Mouse (Mus musculus) hindbrain, embryonic 14.5 days (tissue): ENCODE measurements around the gene Myt1. TPM values are rescaled to one million over a fixed set of nuclear protein-coding genes. Genes with fewer than 3 reads are reported as not detected.
A peak's percentile ranks its signal among the peaks of the same experiment; 100 is the strongest.

Source experiments
- ATAC-seq: fragments of 200-750 bp; cut with Nextera tagmentation; 2 replicates; pipeline ENCODE4 v1.8.0; 2017; ENCODE audit warnings: moderate number of reproducible peaks, mild to moderate bottlenecking, moderate TSS enrichment, moderate library complexity; ENCODE audit not compliant: low FRiP score
- DNase-seq: peaks from one replicate; pipeline ENCODE4 v3.0.0-alpha.2; 2015; ENCODE audit warnings: low spot score
- H3K27ac ChIP-seq: fragments of 300-500 bp; sonication (generic); 2 replicates; pipeline ENCODE4 v1.5.1; 2014; ENCODE audit warnings: mild to moderate bottlenecking, moderate library complexity
- H3K27me3 ChIP-seq: fragments of 300-500 bp; sonication (generic); 2 replicates; pipeline ENCODE4 v1.6.1; 2014; ENCODE audit warnings: mild to moderate bottlenecking, low read length, mixed read lengths; ENCODE audit not compliant: control insufficient read depth, insufficient read depth
- H3K36me3 ChIP-seq: fragments of 300-500 bp; sonication (generic); replicated peaks from 2 replicates; pipeline ENCODE4 v1.6.1; 2014; ENCODE audit not compliant: control insufficient read depth, insufficient read depth
- H3K4me1 ChIP-seq: fragments of 300-500 bp; sonication (generic); replicated peaks from 2 replicates; pipeline ENCODE4 v1.6.1; 2014; ENCODE audit warnings: antibody characterized with exemption, low read length, mixed read lengths; ENCODE audit not compliant: control insufficient read depth, insufficient read depth
- H3K4me2 ChIP-seq: fragments of 300-500 bp; sonication (generic); replicated peaks from 2 replicates; pipeline ENCODE4 v1.6.1; 2014; ENCODE audit warnings: mild to moderate bottlenecking, moderate library complexity
- H3K4me3 ChIP-seq: fragments of 300-500 bp; sonication (generic); replicated peaks from 2 replicates; pipeline ENCODE4 v1.5.1; 2014; ENCODE audit warnings: mild to moderate bottlenecking, low read length
- H3K9ac ChIP-seq: fragments of 300-500 bp; sonication (generic); 2 replicates; pipeline ENCODE4 v1.6.1; 2014
- H3K9me3 ChIP-seq: fragments of 300-500 bp; sonication (generic); 2 replicates; pipeline ENCODE4 v1.6.1; 2016; ENCODE audit warnings: low read length; ENCODE audit not compliant: control insufficient read depth
- WGBS: fragments of 180-500 bp; shearing (Covaris S2); extraction: QIAGEN DNeasy Blood & Tissue Kit; methylation state at CpG from one replicate; pipeline ENCODE4 v1.1.7; 2014; 5-methylcytosine and 5-hydroxymethylcytosine counted together
- polyA plus RNA-seq: library from polyadenylated mRNA; unstranded; fragments of >200 nt; fragmentation: Nextera tagmentation; extraction: Ambion mirVana; gene quantifications from 2 replicates; pipeline ENCODE4 v1.2.1, GENCODE M21; 2014

Gene Myt1
- polyA plus RNA-seq, 1 experiment from 2014 or later = 18.1 TPM

GRCm38 (mm10) chr2:181829032-181829650, 66.0 kb downstream of the Myt1 start:
- peaks cover 69% of the 10 kb centered on the region for H3K36me3 ChIP-seq
- H3K4me1 ChIP-seq = no peaks in the 10 kb centered on the region
- ATAC-seq (no peak), DNase-seq (no peak)
- WGBS = 75% methylated on average over 2 of the region's 2 CpGs
- H3K9ac ChIP-seq = no peak overlapping the region
- H3K27ac ChIP-seq = no peak overlapping the region
- H3K4me3 ChIP-seq = no peak overlapping the region
- no peaks in the 10 kb centered on the region for H3K27me3 ChIP-seq
- H3K9me3 ChIP-seq = no peaks in the 10 kb centered on the region
- H3K4me2 ChIP-seq = no peak overlapping the region

- H3K4me3 ChIP-seq = no peak overlapping the region
- H3K36me3 ChIP-seq = peaks cover 37% of the 10 kb centered on the region
- no peaks in the 10 kb centered on the region for H3K27me3 ChIP-seq
- no peaks in the 10 kb centered on the region for H3K4me1 ChIP-seq
- no peak overlapping the region for H3K4me2 ChIP-seq
- no peak overlapping the region for H3K27ac ChIP-seq
- DNase-seq (no peak), ATAC-seq (no peak)
- no peaks in the 10 kb centered on the region for H3K9me3 ChIP-seq
- no peak overlapping the region for H3K9ac ChIP-seq
- 88% methylated on average over 2 of the region's 2 CpGs for WGBS
These were observed 69.6 kb downstream of the Myt1 start for GRCm38 (mm10) chr2:181832745-181833144.

GRCm38 (mm10) chr2:181837372-181838292, 74.5 kb downstream of the Myt1 start, which contains the start of gene Pcmtd2:
Gene Pcmtd2, plus strand, starts transcription at chr2:181837854.
- DNase-seq = peak; percentile 91

GRCm38 (mm10) chr2:181838293-181838680, 75.2 kb downstream of the Myt1 start:
- H3K27ac ChIP-seq = peak overlapping the region; percentile 81
- WGBS = 0% methylated on average over 3 of the region's 3 CpGs
- H3K9ac ChIP-seq = peak overlapping the region; percentile 78
- ATAC-seq (no peak), DNase-seq (no peak)
- H3K4me2 ChIP-seq = peak overlapping the region; percentile 64
- peak overlapping the region; percentile 57 for H3K4me3 ChIP-seq
- no peaks in the 10 kb centered on the region for H3K9me3 ChIP-seq
- H3K4me1 ChIP-seq = peaks cover 5% of the 10 kb centered on the region; the same call in 1 of the 2 replicates
- peaks cover 21% of the 10 kb centered on the region for H3K36me3 ChIP-seq
- H3K27me3 ChIP-seq = no peaks in the 10 kb centered on the region

More at GRCm38 (mm10) chr2:181837372-181838292, 74.5 kb downstream of the Myt1 start, which contains the start of gene Pcmtd2:
- H3K4me2 ChIP-seq = peak within 1 kb of the TSS; percentile 64
- peak within 1 kb of the TSS; percentile 78 for H3K9ac ChIP-seq
- under 1% methylated on average over 35 of the region's 35 CpGs for WGBS
- peak within 1 kb of the TSS; percentile 81 for H3K27ac ChIP-seq
- H3K4me3 ChIP-seq = peak within 1 kb of the TSS; percentile 57
- peaks cover 18% of the 10 kb centered on the region for H3K36me3 ChIP-seq
- peaks cover 5% of the 10 kb centered on the region; the same call in 1 of the 2 replicates for H3K4me1 ChIP-seq
- no peaks in the 10 kb centered on the region for H3K27me3 ChIP-seq
- no peaks in the 10 kb centered on the region for H3K9me3 ChIP-seq
- ATAC-seq = peak; percentile 98

GRCm38 (mm10) chr2:181845709-181846394, 82.7 kb downstream of the Myt1 start:
- H3K27me3 ChIP-seq = no peaks in the 10 kb centered on the region
- H3K36me3 ChIP-seq = peaks cover 78% of the 10 kb centered on the region
- H3K4me3 ChIP-seq = no peak overlapping the region
- DNase-seq (no peak), ATAC-seq (no peak)
- no peak overlapping the region for H3K9ac ChIP-seq
- no peaks in the 10 kb centered on the region for H3K9me3 ChIP-seq
- no peak overlapping the region for H3K27ac ChIP-seq
- no peak overlapping the region for H3K4me2 ChIP-seq
- H3K4me1 ChIP-seq = no peaks in the 10 kb centered on the region
- 93% methylated on average over 5 of the region's 5 CpGs for WGBS

GRCm38 (mm10) chr2:181863791-181864535, 100.8 kb downstream of the Myt1 start, which contains the start of gene Polr3k:
Gene Polr3k, plus strand, starts transcription at chr2:181864337.
- Histone ChIP-seq H3K4me1 (peaks cover 18% of the 10 kb centered on the region), H3K4me3 (peak within 1 kb of the TSS; percentile 80), H3K27me3 (no peaks in the 10 kb centered on the region), H3K9me3 (no peaks in the 10 kb centered on the region), H3K9ac (peak within 1 kb of the TSS; percentile 82), H3K4me2 (peak within 1 kb of the TSS; percentile 93), H3K27ac (peak within 1 kb of the TSS; percentile 91), H3K36me3 (peaks cover 22% of the 10 kb centered on the region)
- DNase-seq = peak; percentile 93
- peak; percentile 100 for ATAC-seq
- under 1% methylated on average over 35 of the region's 35 CpGs for WGBS

- ATAC-seq = peak; percentile 36; the same call in 1 of the 2 replicates
- Histone ChIP-seq H3K36me3 (peaks cover 28% of the 10 kb centered on the region), H3K9ac (peak overlapping the region; percentile 82), H3K4me1 (peaks cover 18% of the 10 kb centered on the region), H3K27ac (peak overlapping the region; percentile 88), H3K4me2 (peak overlapping the region; percentile 93), H3K9me3 (no peaks in the 10 kb centered on the region), H3K27me3 (no peaks in the 10 kb centered on the region), H3K4me3 (peak overlapping the region; percentile 80)
- 0% methylated on average over 22 of the region's 22 CpGs for WGBS
- DNase-seq = no peak
These were observed 101.4 kb downstream of the Myt1 start for GRCm38 (mm10) chr2:181864536-181864860.

- Histone ChIP-seq H3K36me3 (peaks cover 42% of the 10 kb centered on the region), H3K9ac (no peak overlapping the region), H3K9me3 (no peaks in the 10 kb centered on the region), H3K27me3 (no peaks in the 10 kb centered on the region), H3K4me1 (peaks cover 18% of the 10 kb centered on the region), H3K27ac (no peak overlapping the region), H3K4me3 (no peak overlapping the region), H3K4me2 (no peak overlapping the region)
- DNase-seq (peak; percentile 82), ATAC-seq (no peak)
- 64% methylated on average over 5 of the region's 5 CpGs for WGBS
These were observed 103.8 kb downstream of the Myt1 start for GRCm38 (mm10) chr2:181866931-181867330.
